Mouse (Mus musculus): ENCODE measurements at regions not wholly inside any gene's neighbourhood (a gene's known extent, or its start where the extent isn't known, plus 50 kb on each side); places are given as distances from the start of the nearest gene placed in this dataset.

DNA sequence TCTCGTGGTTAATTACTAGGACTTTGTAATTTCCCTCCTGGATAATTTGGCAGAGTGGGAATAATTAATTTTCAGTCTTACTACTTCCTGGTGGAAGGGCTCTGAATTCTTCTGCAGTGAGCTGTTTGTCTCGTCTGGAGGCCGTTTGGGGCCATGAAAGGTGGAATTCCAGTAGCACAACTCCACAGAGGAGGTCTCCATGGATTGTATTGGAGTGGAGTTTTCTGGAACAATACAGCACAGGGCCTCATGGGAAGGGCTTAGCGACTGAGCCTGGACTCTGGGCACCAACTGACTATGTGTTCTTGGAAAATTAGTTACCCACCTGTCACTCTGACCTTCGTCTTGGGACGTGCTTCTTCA is 197.1 kb downstream of the Xxylt1 start:
- Histone ChIP-seq H3K27me3 (ENCODE audit: control insufficient read depth, insufficient read depth, low read length) (no peaks in the 10 kb centered on the region), H3K4me3 (ENCODE audit: low read length) (no peak overlapping the region), H3K36me3 (ENCODE audit: control insufficient read depth, insufficient read depth) (no peaks in the 10 kb centered on the region), H3K9me3 (replicated peaks; ENCODE audit: control insufficient read depth, low read length) (no peaks in the 10 kb centered on the region; the same call in 1 of the 2 replicates), H3K9ac (ENCODE audit: low read length) (no peak overlapping the region), H3K27ac (ENCODE audit: low read length) (no peak overlapping the region), H3K4me2 (ENCODE audit: low read depth, low read length) (no peak overlapping the region), H3K4me1 (ENCODE audit: control insufficient read depth, insufficient read depth, low read length) (no peaks in the 10 kb centered on the region)
- ATAC-seq (replicated peaks; ENCODE audit: extremely low read depth, insufficient read depth, low FRiP score) = no peak
- 56% methylated on average over 6 of the region's 6 CpGs for WGBS

GRCm38 (mm10) chr16:30886982-30887381 is 194.2 kb downstream of the Xxylt1 start:
- H3K4me1 ChIP-seq (ENCODE audit: control insufficient read depth, insufficient read depth, low read length) = no peaks in the 10 kb centered on the region
- ATAC-seq (replicated peaks; ENCODE audit: extremely low read depth, insufficient read depth, low FRiP score) = no peak
- 54% methylated on average over 1 of the region's 1 CpGs for WGBS

DNA sequence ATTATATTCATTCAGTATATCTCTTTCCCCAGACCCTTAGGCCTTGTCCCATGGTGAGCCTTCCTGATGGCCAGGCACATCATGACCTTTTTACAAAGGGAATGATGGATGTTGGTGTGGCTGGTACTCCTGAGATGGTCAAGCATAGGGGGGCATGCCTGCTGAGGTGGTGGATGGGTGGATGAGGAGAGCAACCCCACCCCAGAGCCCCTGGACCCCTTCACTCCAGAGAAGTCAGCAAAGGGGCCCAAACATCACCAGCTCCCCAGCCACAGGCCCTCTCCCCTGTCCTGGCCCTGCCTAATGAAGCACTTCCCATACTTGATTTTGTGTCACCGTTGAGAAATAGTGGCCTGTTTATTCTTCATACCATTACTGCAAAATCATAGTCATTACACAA is 193.7 kb downstream of the Xxylt1 start:
- H3K27ac ChIP-seq (ENCODE audit: low read length) = no peak overlapping the region
- H3K4me2 ChIP-seq (ENCODE audit: low read depth, low read length) = no peak overlapping the region
- no peak for ATAC-seq (replicated peaks; ENCODE audit: extremely low read depth, insufficient read depth, low FRiP score)
- H3K4me3 ChIP-seq (ENCODE audit: low read length) = no peak overlapping the region
- no peak overlapping the region for H3K9ac ChIP-seq (ENCODE audit: low read length)
- no peaks in the 10 kb centered on the region for H3K4me1 ChIP-seq (ENCODE audit: control insufficient read depth, insufficient read depth, low read length)
- 0 out of 2 replicates have a peak, but pooled peaks cover 2% of the 10 kb centered on the region for H3K9me3 ChIP-seq (replicated peaks; ENCODE audit: control insufficient read depth, low read length)
- no peaks in the 10 kb centered on the region for H3K36me3 ChIP-seq (ENCODE audit: control insufficient read depth, insufficient read depth)
- WGBS = 80% methylated on average over 1 of the region's 1 CpGs
- H3K27me3 ChIP-seq (ENCODE audit: control insufficient read depth, insufficient read depth, low read length) = no peaks in the 10 kb centered on the region

More at GRCm38 (mm10) chr16:30886982-30887381, 194.2 kb downstream of the Xxylt1 start:
- no peaks in the 10 kb centered on the region for H3K36me3 ChIP-seq (ENCODE audit: control insufficient read depth, insufficient read depth)
- H3K9ac ChIP-seq (ENCODE audit: low read length) = no peak overlapping the region
- 0 out of 2 replicates have a peak, but pooled peaks cover 2% of the 10 kb centered on the region for H3K9me3 ChIP-seq (replicated peaks; ENCODE audit: control insufficient read depth, low read length)
- no peak overlapping the region for H3K4me3 ChIP-seq (ENCODE audit: low read length)
- no peaks in the 10 kb centered on the region for H3K27me3 ChIP-seq (ENCODE audit: control insufficient read depth, insufficient read depth, low read length)
- H3K27ac ChIP-seq (ENCODE audit: low read length) = no peak overlapping the region
- no peak overlapping the region for H3K4me2 ChIP-seq (ENCODE audit: low read depth, low read length)

GRCm38 (mm10) chr16:30888556-30889323 is 192.5 kb downstream of the Xxylt1 start:
- Histone ChIP-seq H3K4me2 (ENCODE audit: low read depth, low read length) (no peak overlapping the region), H3K9ac (ENCODE audit: low read length) (no peak overlapping the region), H3K27ac (ENCODE audit: low read length) (no peak overlapping the region), H3K4me1 (ENCODE audit: control insufficient read depth, insufficient read depth, low read length) (no peaks in the 10 kb centered on the region), H3K27me3 (ENCODE audit: control insufficient read depth, insufficient read depth, low read length) (no peaks in the 10 kb centered on the region), H3K36me3 (ENCODE audit: control insufficient read depth, insufficient read depth) (no peaks in the 10 kb centered on the region), H3K9me3 (replicated peaks; ENCODE audit: control insufficient read depth, low read length) (0 out of 2 replicates have a peak, but pooled peaks cover 2% of the 10 kb centered on the region), H3K4me3 (ENCODE audit: low read length) (no peak overlapping the region)
- WGBS = 83% methylated on average over 3 of the region's 3 CpGs
- no peak for ATAC-seq (replicated peaks; ENCODE audit: extremely low read depth, insufficient read depth, low FRiP score)

DNA sequence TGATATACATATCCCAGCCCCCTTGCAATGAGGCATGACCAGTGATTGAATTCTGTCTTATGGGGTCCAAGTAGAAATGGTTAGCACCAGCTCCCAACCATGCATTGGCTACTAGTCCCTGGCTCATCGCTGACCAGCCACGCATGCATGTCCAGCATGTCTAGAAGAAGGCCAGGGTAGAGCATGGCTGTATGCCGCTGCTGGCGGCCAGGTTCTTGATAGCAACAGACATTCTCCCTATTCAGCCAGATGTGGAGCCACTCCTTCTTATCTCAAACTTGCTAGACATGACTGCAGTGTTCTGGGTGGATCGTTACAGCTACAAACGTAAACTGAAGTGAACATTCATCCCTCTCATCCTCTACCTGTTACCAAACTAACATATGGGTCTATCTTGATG is 188.6 kb downstream of the Xxylt1 start:
- no peaks in the 10 kb centered on the region for H3K27me3 ChIP-seq (ENCODE audit: control insufficient read depth, insufficient read depth, low read length)
- H3K9me3 ChIP-seq (replicated peaks; ENCODE audit: control insufficient read depth, low read length) = 0 out of 2 replicates have a peak, but pooled peaks cover 2% of the 10 kb centered on the region
- H3K27ac ChIP-seq (ENCODE audit: low read length) = no peak overlapping the region
- no peaks in the 10 kb centered on the region for H3K36me3 ChIP-seq (ENCODE audit: control insufficient read depth, insufficient read depth)
- 91% methylated on average over 6 of the region's 6 CpGs for WGBS
- no peak overlapping the region for H3K4me2 ChIP-seq (ENCODE audit: low read depth, low read length)
- no peaks in the 10 kb centered on the region for H3K4me1 ChIP-seq (ENCODE audit: control insufficient read depth, insufficient read depth, low read length)
- no peak overlapping the region for H3K4me3 ChIP-seq (ENCODE audit: low read length)
- H3K9ac ChIP-seq (ENCODE audit: low read length) = no peak overlapping the region
- ATAC-seq (replicated peaks; ENCODE audit: extremely low read depth, insufficient read depth, low FRiP score) = no peak

GRCm38 (mm10) chr16:30894086-30894485 is 187.1 kb downstream of the Xxylt1 start:
- no peak overlapping the region for H3K4me2 ChIP-seq (ENCODE audit: low read depth, low read length)
- H3K9ac ChIP-seq (ENCODE audit: low read length) = no peak overlapping the region
- H3K27me3 ChIP-seq (ENCODE audit: control insufficient read depth, insufficient read depth, low read length) = no peaks in the 10 kb centered on the region
- no peak overlapping the region for H3K4me3 ChIP-seq (ENCODE audit: low read length)
- ATAC-seq (replicated peaks; ENCODE audit: extremely low read depth, insufficient read depth, low FRiP score) = no peak
- 0 out of 2 replicates have a peak, but pooled peaks cover 5% of the 10 kb centered on the region for H3K9me3 ChIP-seq (replicated peaks; ENCODE audit: control insufficient read depth, low read length)
- no peaks in the 10 kb centered on the region for H3K4me1 ChIP-seq (ENCODE audit: control insufficient read depth, insufficient read depth, low read length)
- no peak overlapping the region for H3K27ac ChIP-seq (ENCODE audit: low read length)
- no peaks in the 10 kb centered on the region for H3K36me3 ChIP-seq (ENCODE audit: control insufficient read depth, insufficient read depth)

DNA sequence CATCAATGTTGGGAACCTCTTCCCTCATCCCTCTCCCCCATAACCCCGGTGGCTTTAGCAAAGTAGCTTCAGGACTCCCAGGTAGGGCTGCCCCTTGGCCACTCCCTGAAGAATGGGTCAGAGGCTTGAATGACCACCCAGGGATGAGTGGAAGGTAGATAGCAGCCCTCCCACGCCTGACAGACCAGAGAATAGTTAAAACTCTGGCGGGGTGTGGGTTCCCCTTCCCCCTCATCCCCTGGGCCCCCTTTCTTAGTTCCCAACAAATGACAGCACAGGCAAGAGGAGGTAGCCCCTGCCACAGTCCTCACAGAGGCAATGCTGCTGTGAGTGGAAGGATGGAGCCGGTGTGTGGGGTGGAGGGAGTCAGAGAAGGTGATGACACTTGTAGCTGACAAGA is 186.2 kb downstream of the Xxylt1 start:
- 65% methylated on average over 4 of the region's 4 CpGs for WGBS
- no peak overlapping the region for H3K9ac ChIP-seq (ENCODE audit: low read length)
- no peak overlapping the region for H3K27ac ChIP-seq (ENCODE audit: low read length)
- no peaks in the 10 kb centered on the region for H3K36me3 ChIP-seq (ENCODE audit: control insufficient read depth, insufficient read depth)
- H3K27me3 ChIP-seq (ENCODE audit: control insufficient read depth, insufficient read depth, low read length) = no peaks in the 10 kb centered on the region
- H3K4me3 ChIP-seq (ENCODE audit: low read length) = no peak overlapping the region
- H3K4me1 ChIP-seq (ENCODE audit: control insufficient read depth, insufficient read depth, low read length) = no peaks in the 10 kb centered on the region
- ATAC-seq (replicated peaks; ENCODE audit: extremely low read depth, insufficient read depth, low FRiP score) = no peak
- H3K4me2 ChIP-seq (ENCODE audit: low read depth, low read length) = no peak overlapping the region
- 0 out of 2 replicates have a peak, but pooled peaks cover 7% of the 10 kb centered on the region for H3K9me3 ChIP-seq (replicated peaks; ENCODE audit: control insufficient read depth, low read length)

DNA sequence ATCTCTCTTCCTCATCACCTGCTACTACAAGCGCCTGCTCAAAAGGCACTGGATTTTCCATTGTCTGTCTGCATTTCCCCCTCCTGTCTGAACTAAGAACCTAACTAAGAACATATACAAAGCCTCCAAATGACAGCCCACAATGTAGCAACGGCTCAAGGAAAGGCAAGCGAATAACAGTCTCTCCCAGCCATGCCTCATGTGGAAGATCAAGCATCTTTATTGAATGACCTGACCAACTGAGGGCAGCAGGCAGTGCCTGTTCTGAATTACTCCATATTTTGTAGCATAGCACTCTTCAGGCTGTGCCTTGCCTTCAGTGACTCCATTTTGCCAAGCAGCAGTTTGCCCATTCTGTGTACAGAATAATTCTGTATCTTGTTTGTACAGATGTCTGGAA is 183.9 kb downstream of the Xxylt1 start:
- Histone ChIP-seq H3K9me3 (replicated peaks; ENCODE audit: control insufficient read depth, low read length) (0 out of 2 replicates have a peak, but pooled peaks cover 5% of the 10 kb centered on the region), H3K27me3 (ENCODE audit: control insufficient read depth, insufficient read depth, low read length) (no peaks in the 10 kb centered on the region), H3K4me3 (ENCODE audit: low read length) (no peak overlapping the region), H3K9ac (ENCODE audit: low read length) (no peak overlapping the region), H3K27ac (ENCODE audit: low read length) (no peak overlapping the region), H3K4me2 (ENCODE audit: low read depth, low read length) (no peak overlapping the region), H3K36me3 (ENCODE audit: control insufficient read depth, insufficient read depth) (no peaks in the 10 kb centered on the region), H3K4me1 (ENCODE audit: control insufficient read depth, insufficient read depth, low read length) (no peaks in the 10 kb centered on the region)
- WGBS = 87% methylated on average over 3 of the region's 3 CpGs
- no peak for ATAC-seq (replicated peaks; ENCODE audit: extremely low read depth, insufficient read depth, low FRiP score)

DNA sequence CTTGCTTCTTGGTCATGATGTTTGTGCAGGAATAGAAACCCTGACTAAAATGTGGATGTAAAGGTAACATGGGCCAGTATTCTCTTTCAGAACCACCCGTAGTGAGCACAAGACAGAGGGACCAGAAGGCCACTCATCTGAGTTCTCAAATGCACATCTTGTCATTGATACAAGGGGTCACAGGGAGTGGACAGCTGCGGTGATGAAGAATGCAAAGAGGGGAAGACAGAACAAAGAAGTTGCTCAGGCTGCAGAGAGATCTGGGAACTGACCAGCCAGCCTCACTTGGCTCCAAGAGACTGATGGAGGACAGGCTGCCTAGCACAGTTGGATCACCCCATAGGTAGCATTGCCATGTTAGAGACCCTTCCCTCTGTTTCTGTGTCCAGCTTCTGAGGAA is 181.1 kb downstream of the Xxylt1 start:
- Histone ChIP-seq H3K4me2 (ENCODE audit: low read depth, low read length) (no peak overlapping the region), H3K27me3 (ENCODE audit: control insufficient read depth, insufficient read depth, low read length) (no peaks in the 10 kb centered on the region), H3K4me1 (ENCODE audit: control insufficient read depth, insufficient read depth, low read length) (no peaks in the 10 kb centered on the region), H3K4me3 (ENCODE audit: low read length) (no peak overlapping the region), H3K9me3 (replicated peaks; ENCODE audit: control insufficient read depth, low read length) (peaks cover 22% of the 10 kb centered on the region), H3K9ac (ENCODE audit: low read length) (no peak overlapping the region), H3K36me3 (ENCODE audit: control insufficient read depth, insufficient read depth) (no peaks in the 10 kb centered on the region), H3K27ac (ENCODE audit: low read length) (no peak overlapping the region)
- 78% methylated on average over 2 of the region's 2 CpGs for WGBS
- no peak for ATAC-seq (replicated peaks; ENCODE audit: extremely low read depth, insufficient read depth, low FRiP score)
